Mouse (Mus musculus): ENCODE data around the gene Arrdc5. TPM values are rescaled to one million over a fixed set of nuclear protein-coding genes. Genes with fewer than 3 reads are reported as not detected.

Gene Arrdc5
- polyA plus RNA-seq, 1 experiment from 2014 or later: not detected

Other genes starting within 250 kb of the Arrdc5 start
- gene Ubxn6, start 225.3 kb downstream of the Arrdc5 start, polyA plus RNA-seq (2015; fragmentation: Nextera tagmentation; extraction: Ambion mirVana): 68.7 and 68.8 TPM in 2 replicates
- gene Hdgfl2, start 220.7 kb downstream of the Arrdc5 start, polyA plus RNA-seq (2015; fragmentation: Nextera tagmentation; extraction: Ambion mirVana): 163 and 169 TPM in 2 replicates
- gene Plin4, start 190.5 kb downstream of the Arrdc5 start, polyA plus RNA-seq (2015; fragmentation: Nextera tagmentation; extraction: Ambion mirVana): 0.06 and 0.08 TPM in 2 replicates
- gene Plin5, start 182.7 kb downstream of the Arrdc5 start, polyA plus RNA-seq (2015; fragmentation: Nextera tagmentation; extraction: Ambion mirVana): 0.27 and 0.52 TPM in 2 replicates
- not detected in 2 replicates for gene Lrg1, start 178.3 kb downstream of the Arrdc5 start, polyA plus RNA-seq (2015; fragmentation: Nextera tagmentation; extraction: Ambion mirVana)
- gene Sema6b, start 159.9 kb downstream of the Arrdc5 start, polyA plus RNA-seq (2015; fragmentation: Nextera tagmentation; extraction: Ambion mirVana): 4.2 and 4.3 TPM in 2 replicates
- gene Tnfaip8l1, start 137.8 kb downstream of the Arrdc5 start, polyA plus RNA-seq (2015; fragmentation: Nextera tagmentation; extraction: Ambion mirVana): 8.0 and 8.4 TPM in 2 replicates
- 56.8 and 64.5 TPM in 2 replicates for gene Mydgf, start 116.4 kb downstream of the Arrdc5 start, polyA plus RNA-seq (2015; fragmentation: Nextera tagmentation; extraction: Ambion mirVana)
- gene Dpp9, start 81.4 kb downstream of the Arrdc5 start, polyA plus RNA-seq (2015; fragmentation: Nextera tagmentation; extraction: Ambion mirVana): 32.5 and 33.0 TPM in 2 replicates
- gene Fem1a, start 43.5 kb downstream of the Arrdc5 start, polyA plus RNA-seq (2015; fragmentation: Nextera tagmentation; extraction: Ambion mirVana): 16.5 and 19.3 TPM in 2 replicates
- gene Ticam1, start 23.5 kb downstream of the Arrdc5 start, polyA plus RNA-seq (2015; fragmentation: Nextera tagmentation; extraction: Ambion mirVana): 1.4 and 1.6 TPM in 2 replicates
- gene Plin3, start 7.4 kb downstream of the Arrdc5 start, polyA plus RNA-seq (2015; fragmentation: Nextera tagmentation; extraction: Ambion mirVana): 18.3 and 21.8 TPM in 2 replicates
- gene Uhrf1, start 3.0 kb upstream of the Arrdc5 start, polyA plus RNA-seq (2015; fragmentation: Nextera tagmentation; extraction: Ambion mirVana): 119 and 138 TPM in 2 replicates
- gene Kdm4b, start 25.8 kb upstream of the Arrdc5 start, polyA plus RNA-seq (2015; fragmentation: Nextera tagmentation; extraction: Ambion mirVana): 51.4 and 55.9 TPM in 2 replicates
- gene Ptprs, start 176.2 kb upstream of the Arrdc5 start, polyA plus RNA-seq (2015; fragmentation: Nextera tagmentation; extraction: Ambion mirVana): 276 and 292 TPM in 2 replicates
- 0.14 TPM in 1 of 2 replicates, not detected in the other for gene Znrf4, start 212.1 kb upstream of the Arrdc5 start, polyA plus RNA-seq (2015; fragmentation: Nextera tagmentation; extraction: Ambion mirVana)